Mouse (Mus musculus): Measurements from ENCODE around the gene Cpn2. TPM values are rescaled to one million over a fixed set of nuclear protein-coding genes. Genes with fewer than 3 reads are reported as not detected.

Cpn2 gene
- polyA plus RNA-seq, 1 experiment, result 0.52 TPM

GRCm38 (mm10) chr16:30231882-30232604 lies 35.3 kb downstream of the Cpn2 start:
- WGBS, result 70% methylated on average over 13 of the region's 13 CpGs
- TF ChIP-seq POLR2A (IDR thresholded peaks at IDR 0.05; ENCODE audit: low read depth, low read length) (no peak), CTCF (conservative IDR thresholded peaks at IDR 0.05; ENCODE audit: insufficient read depth, insufficient read length, low read depth, low read length) (no peak)
- Histone ChIP-seq H3K4me3 (ENCODE audit: insufficient read depth, low read depth, low read length) (no peak overlapping the region), H3K36me3 (ENCODE audit: control insufficient read depth, insufficient read depth, low read length) (no peaks in the 10 kb centered on the region), H3K4me1 (ENCODE audit: control insufficient read depth, insufficient read depth, low read length) (peaks cover 4% of the 10 kb centered on the region; the same call in 1 of the 2 replicates), H3K27me3 (replicated peaks; ENCODE audit: control insufficient read depth, insufficient read depth, low read length) (no peaks in the 10 kb centered on the region), H3K27ac (ENCODE audit: insufficient read depth, low read depth, low read length) (no peak overlapping the region)
- no peak for DNase-seq

- no peak for DNase-seq
- WGBS, result 41% methylated on average over 7 of the region's 7 CpGs
- H3K27me3 ChIP-seq (replicated peaks; ENCODE audit: control insufficient read depth, insufficient read depth, low read length), result no peaks in the 10 kb centered on the region
- TF ChIP-seq CTCF (conservative IDR thresholded peaks at IDR 0.05; ENCODE audit: insufficient read depth, insufficient read length, low read depth, low read length) (no peak), POLR2A (IDR thresholded peaks at IDR 0.05; ENCODE audit: low read depth, low read length) (no peak)
- no peaks in the 10 kb centered on the region for H3K4me1 ChIP-seq (ENCODE audit: control insufficient read depth, insufficient read depth, low read length)
- H3K27ac ChIP-seq (ENCODE audit: insufficient read depth, low read depth, low read length), result no peak overlapping the region
- no peak overlapping the region for H3K4me3 ChIP-seq (ENCODE audit: insufficient read depth, low read depth, low read length)
- H3K36me3 ChIP-seq (ENCODE audit: control insufficient read depth, insufficient read depth, low read length), result no peaks in the 10 kb centered on the region
These were observed 39.9 kb downstream of the Cpn2 start for GRCm38 (mm10) chr16:30227352-30227751.

- H3K36me3 ChIP-seq (ENCODE audit: control insufficient read depth, insufficient read depth, low read length), result no peaks in the 10 kb centered on the region
- no peaks in the 10 kb centered on the region for H3K27me3 ChIP-seq (replicated peaks; ENCODE audit: control insufficient read depth, insufficient read depth, low read length)
- H3K4me3 ChIP-seq (ENCODE audit: insufficient read depth, low read depth, low read length), result no peak overlapping the region
- H3K4me1 ChIP-seq (ENCODE audit: control insufficient read depth, insufficient read depth, low read length), result no peaks in the 10 kb centered on the region
- no peak for TF ChIP-seq CTCF (conservative IDR thresholded peaks at IDR 0.05; ENCODE audit: insufficient read depth, insufficient read length, low read depth, low read length)
- TF ChIP-seq POLR2A (IDR thresholded peaks at IDR 0.05; ENCODE audit: low read depth, low read length), result no peak
- 70% methylated on average over 13 of the region's 13 CpGs for WGBS
- no peak overlapping the region for H3K27ac ChIP-seq (ENCODE audit: insufficient read depth, low read depth, low read length)
- DNase-seq, result peak; percentile 56
These were observed 46.0 kb downstream of the Cpn2 start for GRCm38 (mm10) chr16:30221161-30221782.

DNA sequence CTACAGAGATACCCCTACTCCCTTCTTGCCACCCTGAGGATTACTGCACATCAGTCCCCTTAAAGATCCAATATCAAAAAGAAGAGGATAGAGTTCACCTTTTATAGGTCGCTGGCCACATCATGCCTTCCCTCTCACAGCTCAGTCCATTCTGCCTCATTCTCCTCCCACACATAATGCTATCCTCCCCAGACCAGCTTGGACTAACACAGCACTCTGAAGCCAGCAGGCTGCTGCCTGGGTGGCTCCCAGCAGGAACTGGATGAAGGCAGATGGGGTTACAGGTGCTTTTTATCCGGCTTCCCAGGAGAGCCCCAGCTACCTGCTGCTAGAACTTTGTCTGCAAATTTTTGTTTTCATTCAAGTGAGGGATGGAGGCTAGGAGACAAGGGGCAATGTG lies 51.5 kb downstream of the Cpn2 start:
- TF ChIP-seq CTCF (conservative IDR thresholded peaks at IDR 0.05; ENCODE audit: insufficient read depth, insufficient read length, low read depth, low read length) (no peak), POLR2A (IDR thresholded peaks at IDR 0.05; ENCODE audit: low read depth, low read length) (no peak)
- H3K36me3 ChIP-seq (ENCODE audit: control insufficient read depth, insufficient read depth, low read length), result no peaks in the 10 kb centered on the region
- 27% methylated on average over 2 of the region's 2 CpGs for WGBS
- H3K4me1 ChIP-seq (ENCODE audit: control insufficient read depth, insufficient read depth, low read length), result no peaks in the 10 kb centered on the region
- DNase-seq, result peak; percentile 39
- no peak overlapping the region for H3K4me3 ChIP-seq (ENCODE audit: insufficient read depth, low read depth, low read length)
- H3K27ac ChIP-seq (ENCODE audit: insufficient read depth, low read depth, low read length), result no peak overlapping the region
- no peaks in the 10 kb centered on the region for H3K27me3 ChIP-seq (replicated peaks; ENCODE audit: control insufficient read depth, insufficient read depth, low read length)

- 88% methylated on average over 1 of the region's 1 CpGs for WGBS
- no peak for DNase-seq
These were observed 53.7 kb downstream of the Cpn2 start for GRCm38 (mm10) chr16:30213644-30214043.

GRCm38 (mm10) chr16:30212035-30212434 lies 55.3 kb downstream of the Cpn2 start:
- 78% methylated on average over 3 of the region's 3 CpGs for WGBS

More at GRCm38 (mm10) chr16:30213644-30214043, 53.7 kb downstream of the Cpn2 start:
- Histone ChIP-seq H3K4me3 (ENCODE audit: insufficient read depth, low read depth, low read length) (no peak overlapping the region), H3K27ac (ENCODE audit: insufficient read depth, low read depth, low read length) (no peak overlapping the region), H3K36me3 (ENCODE audit: control insufficient read depth, insufficient read depth, low read length) (no peaks in the 10 kb centered on the region), H3K4me1 (ENCODE audit: control insufficient read depth, insufficient read depth, low read length) (no peaks in the 10 kb centered on the region), H3K27me3 (replicated peaks; ENCODE audit: control insufficient read depth, insufficient read depth, low read length) (no peaks in the 10 kb centered on the region)
- TF ChIP-seq CTCF (conservative IDR thresholded peaks at IDR 0.05; ENCODE audit: insufficient read depth, insufficient read length, low read depth, low read length) (no peak), POLR2A (IDR thresholded peaks at IDR 0.05; ENCODE audit: low read depth, low read length) (no peak)

GRCm38 (mm10) chr16:30209264-30209663 lies 58.0 kb downstream of the Cpn2 start:
- TF ChIP-seq POLR2A (IDR thresholded peaks at IDR 0.05; ENCODE audit: low read depth, low read length) (no peak), CTCF (conservative IDR thresholded peaks at IDR 0.05; ENCODE audit: insufficient read depth, insufficient read length, low read depth, low read length) (peak; percentile 41)
- Histone ChIP-seq H3K4me3 (ENCODE audit: insufficient read depth, low read depth, low read length) (no peak overlapping the region), H3K4me1 (ENCODE audit: control insufficient read depth, insufficient read depth, low read length) (no peaks in the 10 kb centered on the region), H3K27me3 (replicated peaks; ENCODE audit: control insufficient read depth, insufficient read depth, low read length) (no peaks in the 10 kb centered on the region), H3K27ac (ENCODE audit: insufficient read depth, low read depth, low read length) (no peak overlapping the region), H3K36me3 (ENCODE audit: control insufficient read depth, insufficient read depth, low read length) (no peaks in the 10 kb centered on the region)
- no peak for DNase-seq
- WGBS, result 97% methylated on average over 1 of the region's 1 CpGs

More at GRCm38 (mm10) chr16:30212035-30212434, 55.3 kb downstream of the Cpn2 start:
- Histone ChIP-seq H3K27me3 (replicated peaks; ENCODE audit: control insufficient read depth, insufficient read depth, low read length) (no peaks in the 10 kb centered on the region), H3K4me3 (ENCODE audit: insufficient read depth, low read depth, low read length) (no peak overlapping the region), H3K27ac (ENCODE audit: insufficient read depth, low read depth, low read length) (no peak overlapping the region), H3K36me3 (ENCODE audit: control insufficient read depth, insufficient read depth, low read length) (no peaks in the 10 kb centered on the region), H3K4me1 (ENCODE audit: control insufficient read depth, insufficient read depth, low read length) (no peaks in the 10 kb centered on the region)
- DNase-seq, result no peak
- TF ChIP-seq CTCF (conservative IDR thresholded peaks at IDR 0.05; ENCODE audit: insufficient read depth, insufficient read length, low read depth, low read length), result no peak

Data from kidney, adult 2 months (tissue).